Mouse (Mus musculus): ENCODE measurements around the gene Taf1d. TPM values are rescaled to one million over a fixed set of nuclear protein-coding genes. Genes with fewer than 3 reads are reported as not detected.
A peak's percentile ranks its signal among the peaks of the same experiment; 100 is the strongest.

Gene Taf1d
- polyA plus RNA-seq, 1 experiment from 2014 or later: 82.8 TPM

DNA sequence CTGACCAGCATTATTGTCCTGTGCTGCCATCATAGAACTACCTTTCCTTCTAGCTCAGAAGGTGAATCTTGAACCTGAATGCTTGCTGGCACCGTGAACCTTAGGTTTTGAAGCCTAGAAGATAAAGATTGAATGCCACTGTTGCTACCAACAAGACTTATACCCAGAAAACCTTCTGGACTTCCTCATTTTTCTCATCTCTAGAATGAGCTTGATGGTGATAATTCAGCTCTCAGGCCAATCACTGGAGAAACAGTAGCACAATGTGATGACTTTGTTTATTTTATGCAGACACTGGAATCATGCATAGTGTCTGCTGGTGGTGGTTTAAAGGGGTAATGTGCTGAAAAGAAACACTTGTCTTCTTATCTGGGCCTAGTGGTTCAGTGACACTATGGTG is 58.8 kb downstream of the Taf1d start:
- Histone ChIP-seq H3K9ac (no peak overlapping the region), H3K4me3 (replicated peaks) (no peak overlapping the region), H3K36me3 (no peaks in the 10 kb centered on the region), H3K4me1 (replicated peaks) (no peaks in the 10 kb centered on the region), H3K27ac (no peak overlapping the region), H3K9me3 (no peaks in the 10 kb centered on the region), H3K27me3 (replicated peaks) (no peaks in the 10 kb centered on the region), H3K4me2 (replicated peaks) (no peak overlapping the region)
- 79% methylated on average over 1 of the region's 1 CpGs for whole genome bisulfite sequencing
- no peak for ATAC-seq

- no peak overlapping the region for H3K9ac ChIP-seq
- no peaks in the 10 kb centered on the region for H3K27me3 ChIP-seq (replicated peaks)
- H3K4me1 ChIP-seq (replicated peaks): no peaks in the 10 kb centered on the region
- H3K4me3 ChIP-seq (replicated peaks): no peak overlapping the region
- no peaks in the 10 kb centered on the region for H3K9me3 ChIP-seq
- no peaks in the 10 kb centered on the region for H3K36me3 ChIP-seq
- H3K27ac ChIP-seq: no peak overlapping the region
- WGBS: 96% methylated on average over 1 of the region's 1 CpGs
- ATAC-seq: peak; percentile 39; the same call in 1 of the 2 replicates
- H3K4me2 ChIP-seq (replicated peaks): no peak overlapping the region
Observed at GRCm38 (mm10) chr9:15365856-15366255, 59.8 kb downstream of the Taf1d start.

GRCm38 (mm10) chr9:15366260-15366659 is 60.2 kb downstream of the Taf1d start:
- Histone ChIP-seq H3K4me3 (replicated peaks) (no peak overlapping the region), H3K4me2 (replicated peaks) (no peak overlapping the region), H3K9me3 (no peaks in the 10 kb centered on the region), H3K27me3 (replicated peaks) (no peaks in the 10 kb centered on the region), H3K36me3 (no peaks in the 10 kb centered on the region), H3K27ac (no peak overlapping the region), H3K4me1 (replicated peaks) (no peaks in the 10 kb centered on the region), H3K9ac (no peak overlapping the region)
- ATAC-seq: no peak
- 61% methylated on average over 2 of the region's 2 CpGs for WGBS

Other genes with a start within 250 kb of the Taf1d start
- not detected in 2 replicates for gene Hephl1, start 194.1 kb upstream of the Taf1d start, polyA plus RNA-seq (2015; fragmentation: Nextera tagmentation; extraction: Ambion mirVana)
- gene Vstm5, start 67.2 kb upstream of the Taf1d start, polyA plus RNA-seq (2015; fragmentation: Nextera tagmentation; extraction: Ambion mirVana): 7.9 and 8.3 TPM in 2 replicates
- 31.0 and 34.5 TPM in 2 replicates for gene Med17, start 26.3 kb upstream of the Taf1d start, polyA plus RNA-seq (2015; fragmentation: Nextera tagmentation; extraction: Ambion mirVana)
- 8.4 and 9.6 TPM in 2 replicates for gene 4931406C07Rik, start 234 bp downstream of the Taf1d start, polyA plus RNA-seq (2015; fragmentation: Nextera tagmentation; extraction: Ambion mirVana)
- gene Cep295, start 51.6 kb downstream of the Taf1d start, polyA plus RNA-seq (2015; fragmentation: Nextera tagmentation; extraction: Ambion mirVana): 11.6 and 11.7 TPM in 2 replicates
- 3.2 and 4.1 TPM in 2 replicates for gene Smco4, start 187.2 kb downstream of the Taf1d start, polyA plus RNA-seq (2015; fragmentation: Nextera tagmentation; extraction: Ambion mirVana)